Mouse (Mus musculus) lung, embryonic 15.5 days (tissue): Measurements from ENCODE around the gene Dnm3. TPM values are rescaled to one million over a fixed set of nuclear protein-coding genes. Genes with fewer than 3 reads are reported as not detected.

Experiments used
- ATAC-seq: fragments of 200-750 bp; cut with Nextera tagmentation; 2 replicates; pipeline ENCODE4 v1.8.0; 2017; ENCODE audit warnings: moderate number of reproducible peaks, borderline replicate concordance; ENCODE audit not compliant: low FRiP score, low TSS enrichment; ENCODE audit errors: extremely low read depth
- H3K27ac ChIP-seq: fragments of 300-500 bp; sonication (generic); 2 replicates; pipeline ENCODE4 v1.5.1; 2015; ENCODE audit warnings: moderate library complexity, mild to moderate bottlenecking, inconsistent platforms
- H3K27me3 ChIP-seq: fragments of 300-500 bp; sonication (generic); 2 replicates; pipeline ENCODE4 v1.6.1; 2015; ENCODE audit warnings: inconsistent platforms
- H3K36me3 ChIP-seq: fragments of 300-500 bp; sonication (generic); 2 replicates; pipeline ENCODE4 v1.6.1; 2015; ENCODE audit warnings: inconsistent platforms
- H3K4me1 ChIP-seq: fragments of 300-500 bp; sonication (generic); 2 replicates; pipeline ENCODE4 v1.6.1; 2015; ENCODE audit warnings: inconsistent platforms
- H3K4me2 ChIP-seq: fragments of 300-500 bp; sonication (generic); 2 replicates; pipeline ENCODE4 v1.6.1; 2015; ENCODE audit warnings: inconsistent platforms, mild to moderate bottlenecking, moderate library complexity
- H3K4me3 ChIP-seq: fragments of 300-500 bp; sonication (generic); 2 replicates; pipeline ENCODE4 v1.5.1; 2015; ENCODE audit warnings: mild to moderate bottlenecking, inconsistent platforms
- H3K9ac ChIP-seq: fragments of 300-500 bp; sonication (generic); 2 replicates; pipeline ENCODE4 v1.6.1; 2015; ENCODE audit warnings: inconsistent platforms
- H3K9me3 ChIP-seq: fragments of 300-500 bp; sonication (generic); 2 replicates; pipeline ENCODE4 v1.6.1; 2016; ENCODE audit warnings: inconsistent platforms
- WGBS: fragments of 180-500 bp; shearing (Covaris S2); methylation state at CpG from one replicate; pipeline ENCODE4 v1.1.7; 2015; 5-methylcytosine and 5-hydroxymethylcytosine counted together
- polyA plus RNA-seq: library from polyadenylated mRNA; unstranded; fragments of >200 nt; fragmentation: Nextera tagmentation; extraction: Ambion mirVana; gene quantifications from 2 replicates; pipeline ENCODE4 v1.2.1, GENCODE M21; 2015

Dnm3 gene
- polyA plus RNA-seq, 1 experiment from 2014 or later: 2.7 TPM

DNA sequence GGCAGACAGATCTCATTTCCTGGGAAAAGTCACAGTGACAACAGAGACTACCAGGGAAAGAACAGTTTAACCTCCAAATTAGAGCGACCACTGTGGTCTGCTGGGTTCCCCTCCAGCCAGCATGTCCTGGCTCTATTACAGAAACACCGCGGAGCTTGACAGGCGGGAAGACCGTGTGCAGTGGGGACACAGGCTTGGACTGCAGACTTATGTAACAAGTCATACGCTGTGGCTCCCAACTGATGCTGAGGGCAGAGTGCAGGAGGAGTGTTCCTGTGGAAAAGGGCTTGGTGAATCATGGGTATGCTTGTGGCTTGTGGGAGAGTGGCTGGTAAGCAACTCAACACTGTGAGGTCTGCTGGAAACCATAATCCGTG is 368.4 kb downstream of the Dnm3 start:
- no peaks in the 10 kb centered on the region for H3K9me3 ChIP-seq
- H3K4me1 ChIP-seq: peaks cover 13% of the 10 kb centered on the region
- WGBS: 59% methylated on average over 7 of the region's 7 CpGs
- no peak overlapping the region for H3K4me3 ChIP-seq
- H3K27me3 ChIP-seq: no peaks in the 10 kb centered on the region
- no peaks in the 10 kb centered on the region for H3K36me3 ChIP-seq
- H3K27ac ChIP-seq: peak overlapping the region; percentile 49
- ATAC-seq: peak; percentile 73
- no peak overlapping the region for H3K4me2 ChIP-seq
- H3K9ac ChIP-seq: no peak overlapping the region

- Histone ChIP-seq H3K9me3 (no peaks in the 10 kb centered on the region), H3K9ac (no peak overlapping the region), H3K4me3 (no peak overlapping the region), H3K4me2 (no peak overlapping the region), H3K36me3 (no peaks in the 10 kb centered on the region), H3K27me3 (no peaks in the 10 kb centered on the region), H3K4me1 (peaks cover 13% of the 10 kb centered on the region), H3K27ac (peak overlapping the region; percentile 49)
- 59% methylated on average over 6 of the region's 6 CpGs for WGBS
- peak; percentile 27; the same call in 1 of the 2 replicates for ATAC-seq
Observed at GRCm38 (mm10) chr1:162108726-162109436, 369.0 kb downstream of the Dnm3 start.

DNA sequence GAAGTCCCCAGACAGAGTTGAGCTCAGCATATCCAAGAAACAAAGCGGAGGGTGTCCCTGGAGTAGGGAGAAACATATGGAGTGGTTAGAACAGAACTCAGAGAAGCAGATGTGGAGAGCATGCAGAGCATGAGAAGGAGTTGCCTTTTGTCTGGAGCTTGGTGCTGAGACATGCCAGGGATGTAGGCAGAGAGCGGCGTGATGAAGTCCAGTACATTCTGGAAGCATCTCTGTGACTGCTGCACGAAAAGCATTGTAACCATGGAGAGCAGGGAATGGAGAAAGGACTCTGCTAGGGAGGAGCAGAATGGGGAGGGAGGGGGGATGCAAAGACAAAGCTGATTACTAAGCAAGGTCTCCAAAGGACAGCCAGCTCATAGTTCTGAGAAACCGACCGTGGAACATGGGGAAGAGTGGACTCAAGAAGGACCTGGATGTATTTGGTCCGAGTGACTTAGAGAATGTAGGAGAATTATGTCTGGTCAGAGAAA is 369.6 kb downstream of the Dnm3 start:
- Histone ChIP-seq H3K4me1 (peaks cover 13% of the 10 kb centered on the region), H3K9ac (no peak overlapping the region), H3K27me3 (no peaks in the 10 kb centered on the region), H3K36me3 (no peaks in the 10 kb centered on the region), H3K27ac (no peak overlapping the region), H3K4me3 (no peak overlapping the region), H3K9me3 (no peaks in the 10 kb centered on the region), H3K4me2 (no peak overlapping the region)
- 72% methylated on average over 7 of the region's 7 CpGs for WGBS
- no peak for ATAC-seq

- no peak overlapping the region for H3K27ac ChIP-seq
- peaks cover 13% of the 10 kb centered on the region for H3K4me1 ChIP-seq
- H3K9me3 ChIP-seq: no peaks in the 10 kb centered on the region
- H3K4me3 ChIP-seq: no peak overlapping the region
- ATAC-seq: no peak
- WGBS: 86% methylated on average over 4 of the region's 4 CpGs
- H3K36me3 ChIP-seq: no peaks in the 10 kb centered on the region
- no peak overlapping the region for H3K9ac ChIP-seq
- no peaks in the 10 kb centered on the region for H3K27me3 ChIP-seq
- H3K4me2 ChIP-seq: no peak overlapping the region
Observed at GRCm38 (mm10) chr1:162107011-162107606, 370.7 kb downstream of the Dnm3 start.

DNA sequence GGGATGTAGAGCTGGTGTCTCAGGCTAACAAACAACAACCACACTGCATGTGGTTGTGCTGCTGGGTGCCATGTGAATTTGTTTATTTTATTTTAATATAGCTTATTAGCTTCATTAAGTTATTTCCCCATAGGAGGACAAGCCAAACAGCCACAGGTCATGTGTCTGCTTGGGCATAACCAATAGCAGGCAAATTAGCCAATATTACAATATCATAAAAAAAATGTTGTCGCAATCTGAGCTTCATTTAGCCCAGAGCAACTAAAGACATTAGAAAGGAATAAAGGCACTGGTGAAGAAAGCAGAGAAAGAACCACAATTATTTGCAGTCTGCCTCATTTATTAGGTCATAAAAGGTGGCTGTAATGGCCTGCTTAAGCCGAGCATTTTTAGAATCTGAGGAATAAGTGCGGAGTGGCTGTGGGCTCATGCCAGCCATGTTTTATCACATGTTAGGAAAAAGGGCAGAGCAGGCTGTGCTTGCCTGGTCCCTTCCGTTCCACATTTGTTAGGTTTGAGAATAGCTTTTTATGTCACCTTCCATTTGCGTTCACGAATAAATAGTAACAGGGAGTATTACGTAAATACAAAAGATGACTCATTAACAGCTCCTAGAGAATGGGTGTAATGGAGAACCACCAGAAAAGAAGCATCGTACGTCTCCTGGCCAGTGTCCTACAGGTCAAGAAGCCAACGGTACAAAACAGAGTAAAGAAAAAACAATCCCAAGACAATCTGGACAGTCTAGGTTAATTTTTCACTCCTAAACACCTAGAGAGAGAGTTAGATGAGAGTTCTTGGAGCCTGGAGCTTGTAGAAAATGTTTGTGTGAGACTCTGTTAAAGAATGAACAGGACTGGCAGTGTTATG is 376.6 kb downstream of the Dnm3 start:
- 79% methylated on average over 10 of the region's 10 CpGs for WGBS
- Histone ChIP-seq H3K9ac (no peak overlapping the region), H3K9me3 (no peaks in the 10 kb centered on the region), H3K4me2 (no peak overlapping the region), H3K36me3 (no peaks in the 10 kb centered on the region), H3K27me3 (no peaks in the 10 kb centered on the region), H3K27ac (no peak overlapping the region), H3K4me1 (no peaks in the 10 kb centered on the region), H3K4me3 (no peak overlapping the region)
- ATAC-seq: no peak

- WGBS: 62% methylated on average over 7 of the region's 7 CpGs
Observed at GRCm38 (mm10) chr1:162100033-162100820, 377.6 kb downstream of the Dnm3 start.

DNA sequence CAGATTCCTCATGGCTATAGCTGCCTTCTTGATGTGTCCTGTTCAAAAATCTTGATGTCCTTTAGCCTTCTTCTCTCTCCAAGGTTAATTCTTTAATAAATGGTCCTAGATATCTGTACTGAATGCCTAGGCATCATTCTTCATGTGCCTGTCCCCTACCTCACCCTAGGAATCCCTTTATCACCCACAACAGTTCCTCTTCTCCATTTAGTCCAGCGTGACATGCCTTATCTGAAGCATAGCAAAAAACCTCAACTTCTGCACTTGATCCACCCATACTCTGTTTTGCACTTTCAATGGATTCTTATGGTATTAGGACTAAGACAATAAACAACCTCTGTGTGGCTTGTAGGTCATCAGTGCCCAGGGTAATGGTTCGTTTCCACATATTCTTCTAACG is 378.6 kb downstream of the Dnm3 start:
- no peaks in the 10 kb centered on the region for H3K27me3 ChIP-seq
- no peak overlapping the region for H3K4me3 ChIP-seq
- H3K9ac ChIP-seq: no peak overlapping the region
- no peaks in the 10 kb centered on the region for H3K4me1 ChIP-seq
- H3K9me3 ChIP-seq: no peaks in the 10 kb centered on the region
- no peak overlapping the region for H3K4me2 ChIP-seq
- H3K36me3 ChIP-seq: no peaks in the 10 kb centered on the region
- H3K27ac ChIP-seq: no peak overlapping the region
- no peak for ATAC-seq
- 83% methylated on average over 3 of the region's 3 CpGs for WGBS

More at GRCm38 (mm10) chr1:162100033-162100820, 377.6 kb downstream of the Dnm3 start:
- Histone ChIP-seq H3K27ac (no peak overlapping the region), H3K36me3 (no peaks in the 10 kb centered on the region), H3K4me1 (no peaks in the 10 kb centered on the region), H3K27me3 (no peaks in the 10 kb centered on the region), H3K9ac (no peak overlapping the region), H3K4me2 (no peak overlapping the region), H3K4me3 (no peak overlapping the region), H3K9me3 (no peaks in the 10 kb centered on the region)
- no peak for ATAC-seq

GRCm38 (mm10) chr1:162094523-162095272 is 383.1 kb downstream of the Dnm3 start:
- no peaks in the 10 kb centered on the region for H3K9me3 ChIP-seq
- no peaks in the 10 kb centered on the region for H3K36me3 ChIP-seq
- 49% methylated on average over 8 of the region's 8 CpGs for WGBS
- H3K4me2 ChIP-seq: no peak overlapping the region
- H3K4me3 ChIP-seq: no peak overlapping the region
- no peaks in the 10 kb centered on the region for H3K27me3 ChIP-seq
- no peak overlapping the region for H3K9ac ChIP-seq
- H3K27ac ChIP-seq: peak overlapping the region; percentile 55; the same call in 1 of the 2 replicates
- peaks cover 14% of the 10 kb centered on the region; the same call in 1 of the 2 replicates for H3K4me1 ChIP-seq
- ATAC-seq: no peak

DNA sequence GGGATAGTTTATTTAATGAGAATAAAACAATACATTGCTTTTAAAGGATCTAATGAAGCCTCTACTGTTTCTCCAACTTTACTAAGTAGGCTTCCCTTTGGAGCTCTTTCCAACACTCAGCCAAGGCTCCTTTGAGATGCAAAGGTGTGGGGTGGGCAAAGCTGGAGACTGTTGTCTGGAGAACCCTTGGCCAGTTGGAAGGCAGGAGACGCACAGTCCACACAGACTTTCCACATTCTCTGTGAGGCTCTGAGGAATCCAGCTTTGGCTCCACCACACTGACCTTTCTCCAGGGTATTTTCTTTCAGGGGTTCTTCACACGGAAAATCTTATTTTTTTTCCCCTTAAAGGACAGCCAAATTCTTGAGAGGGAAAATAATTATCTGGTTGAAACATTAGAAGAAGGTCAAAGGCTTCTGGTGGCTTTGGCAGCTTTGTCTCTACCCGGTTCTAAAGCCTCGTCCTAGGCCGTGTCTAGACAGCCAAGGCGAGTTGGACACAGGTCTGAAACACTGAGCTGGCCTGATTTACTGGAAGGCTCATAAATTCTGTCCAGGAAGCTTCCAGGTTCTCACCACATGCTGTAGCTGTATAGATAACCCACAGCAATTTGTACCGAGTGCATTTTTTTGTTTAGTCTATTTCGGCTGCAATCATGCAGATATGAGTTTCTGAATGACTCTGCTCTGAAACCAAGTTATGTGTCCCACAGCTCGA is 383.9 kb downstream of the Dnm3 start:
- ATAC-seq: no peak
- WGBS: 35% methylated on average over 9 of the region's 9 CpGs
- Histone ChIP-seq H3K4me1 (peaks cover 14% of the 10 kb centered on the region; the same call in 1 of the 2 replicates), H3K4me3 (no peak overlapping the region), H3K9me3 (no peaks in the 10 kb centered on the region), H3K27me3 (no peaks in the 10 kb centered on the region), H3K4me2 (no peak overlapping the region), H3K36me3 (no peaks in the 10 kb centered on the region), H3K9ac (no peak overlapping the region), H3K27ac (peak overlapping the region; percentile 55; the same call in 1 of the 2 replicates)

GRCm38 (mm10) chr1:162092899-162093659 is 384.8 kb downstream of the Dnm3 start:
- Histone ChIP-seq H3K4me3 (no peak overlapping the region), H3K27ac (peak overlapping the region; percentile 7; the same call in 1 of the 2 replicates), H3K27me3 (no peaks in the 10 kb centered on the region), H3K4me2 (no peak overlapping the region), H3K4me1 (peaks cover 17% of the 10 kb centered on the region), H3K9ac (no peak overlapping the region), H3K9me3 (no peaks in the 10 kb centered on the region), H3K36me3 (no peaks in the 10 kb centered on the region)
- 59% methylated on average over 3 of the region's 3 CpGs for WGBS
- ATAC-seq: no peak
